Mouse (Mus musculus) regulatory T cell (primary cell): ENCODE measurements at regions not wholly inside any gene's neighbourhood (a gene's known extent, or its start where the extent isn't known, plus 50 kb on each side); places are given as distances from the start of the nearest gene placed in this dataset.
"Not testable (repeated sequence)": the region's sequence is repeated elsewhere in the genome, so short reads cannot be mapped to it uniquely, and the experiment has no call there.

ENCODE experiments used
- in situ Hi-C: fragments of 300-600 bp; cut with MboI, MseI; formaldehyde crosslinking; loops from one replicate; pipeline ENCODE4 v1.15.1; 2025; ENCODE audit warnings: high pct_unique_total_duplicates

DNA sequence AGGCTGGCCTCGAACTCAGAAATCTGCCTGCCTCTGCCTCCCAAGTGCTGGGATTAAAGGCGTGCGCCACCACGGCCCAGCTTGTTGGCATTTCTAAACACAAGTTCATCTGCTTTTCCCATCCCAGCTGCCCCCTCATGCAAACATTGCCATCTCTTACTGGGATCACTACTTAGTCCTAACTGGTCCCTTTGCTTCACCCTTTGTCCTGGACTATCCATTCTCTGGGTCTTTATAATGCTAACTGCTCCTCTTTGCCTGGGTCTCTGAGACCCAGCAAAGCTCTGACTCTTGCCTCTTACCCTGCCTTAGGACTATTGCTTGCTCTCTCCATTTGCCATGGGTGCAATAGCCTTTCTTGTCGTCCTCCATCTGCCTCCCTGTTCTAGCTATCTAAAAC is 103.7 kb downstream of the Dad1 start:
- in situ Hi-C loops = loop anchor here (5.0 kb wide), 1 partner anchor 83 kb away; no protein-coding TSS in a partner anchor

DNA sequence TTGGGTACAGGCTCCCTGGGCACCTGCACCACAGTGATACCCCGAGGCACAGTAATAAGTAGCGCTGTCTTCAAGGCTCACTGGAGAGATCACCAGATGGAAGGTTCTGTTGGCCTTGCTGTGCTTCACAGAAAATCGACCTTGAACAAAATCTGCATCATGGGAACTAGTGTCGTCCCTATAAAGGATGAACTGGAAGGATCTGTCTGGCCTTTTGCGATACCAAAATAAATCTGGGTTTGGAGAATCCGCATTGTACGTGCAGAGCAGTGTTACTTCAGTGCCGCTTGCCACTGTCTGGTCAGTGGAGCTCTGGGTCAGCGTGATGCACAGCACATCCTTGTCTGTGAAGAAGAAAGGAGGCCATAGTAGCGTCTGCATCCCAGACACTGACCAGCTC is 105.3 kb downstream of the Dad1 start:
- in situ Hi-C loops = no loop called here

DNA sequence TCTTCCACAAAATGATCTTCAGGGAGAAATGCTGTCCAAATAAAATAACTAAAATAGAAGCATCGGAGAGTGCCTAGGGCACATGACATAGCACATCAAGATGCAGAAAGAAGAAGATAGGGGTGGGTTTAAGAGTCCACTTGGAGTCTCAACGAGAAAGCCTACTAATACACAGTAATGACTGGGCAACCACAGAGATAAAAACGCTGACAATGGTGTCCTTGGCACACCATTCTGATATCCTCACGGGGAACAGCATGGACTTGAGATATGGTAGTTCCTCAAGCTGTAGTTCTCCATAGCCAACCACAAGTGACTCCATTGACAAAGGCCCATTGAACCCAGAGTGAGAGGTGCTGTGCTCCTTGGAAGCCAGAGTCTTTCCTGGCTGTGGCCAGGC is 105.8 kb downstream of the Dad1 start:
- in situ Hi-C loops = no loop called here

DNA sequence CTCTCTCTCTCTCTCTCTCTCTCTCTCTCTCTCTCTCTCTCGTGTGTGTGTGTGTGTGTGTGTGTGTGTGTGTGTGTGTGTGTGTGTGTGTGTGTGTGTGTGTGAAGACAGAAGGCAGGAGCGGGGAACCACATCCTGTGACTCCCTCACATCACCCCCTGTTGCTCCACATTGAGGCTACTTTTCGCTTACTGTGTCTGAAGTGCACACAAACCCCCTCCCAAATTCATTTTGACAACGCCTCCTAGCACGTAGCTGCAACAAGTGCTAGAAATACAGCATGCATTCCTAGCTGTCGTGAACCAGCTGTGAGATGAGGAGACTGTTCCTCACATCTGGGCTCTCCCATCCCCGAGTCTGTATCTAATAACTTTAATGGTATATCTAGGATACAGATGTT is 106.4 kb downstream of the Dad1 start:
- in situ Hi-C loops = no loop called here

DNA sequence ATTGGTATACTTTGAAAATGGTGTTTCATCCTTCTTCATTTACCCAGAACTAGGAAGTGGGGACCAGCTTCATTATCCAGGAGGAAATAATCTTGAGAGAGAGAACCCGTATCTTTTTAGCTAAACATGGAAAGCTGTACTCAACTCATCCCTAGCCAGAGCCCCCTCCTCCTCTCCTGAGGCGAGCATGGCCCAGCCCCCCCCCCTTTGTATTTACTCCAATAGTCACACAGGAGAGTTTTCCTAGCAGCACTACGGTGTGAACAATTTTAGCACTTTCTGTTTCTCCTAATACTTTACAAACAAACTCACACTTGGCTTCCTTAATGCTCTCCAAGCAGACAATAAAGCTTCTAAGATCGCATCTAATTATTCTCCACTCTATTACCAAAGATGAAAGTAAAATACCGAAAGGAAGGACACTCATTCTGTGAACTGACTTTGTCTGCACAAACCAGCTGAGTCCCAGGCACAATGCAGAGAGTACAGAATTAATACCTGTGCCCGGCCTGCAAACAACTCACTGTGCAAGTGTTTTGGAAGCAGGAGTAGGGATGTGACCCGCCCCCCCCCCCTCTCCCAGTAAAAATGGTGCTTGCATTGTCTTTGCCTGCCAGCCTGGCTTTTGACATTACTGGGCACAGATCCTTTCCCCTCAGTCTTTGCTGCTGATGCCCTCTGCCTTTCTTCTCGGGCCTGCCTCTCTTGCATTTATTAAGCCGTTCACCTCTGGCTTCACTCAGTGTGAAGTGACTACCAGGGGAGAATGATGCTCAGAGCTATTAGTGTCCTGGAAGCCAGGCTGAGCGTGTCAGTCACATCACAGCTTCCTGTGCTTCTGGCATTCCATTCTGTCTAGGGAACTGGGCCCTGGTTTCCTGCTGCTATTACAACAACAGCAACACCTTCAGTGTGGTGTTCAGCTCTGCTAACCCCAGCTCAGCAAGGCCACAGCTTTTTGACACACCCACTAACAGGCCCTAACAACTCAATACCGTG is 107.9 kb downstream of the Dad1 start:
- in situ Hi-C loops = no loop called here

DNA sequence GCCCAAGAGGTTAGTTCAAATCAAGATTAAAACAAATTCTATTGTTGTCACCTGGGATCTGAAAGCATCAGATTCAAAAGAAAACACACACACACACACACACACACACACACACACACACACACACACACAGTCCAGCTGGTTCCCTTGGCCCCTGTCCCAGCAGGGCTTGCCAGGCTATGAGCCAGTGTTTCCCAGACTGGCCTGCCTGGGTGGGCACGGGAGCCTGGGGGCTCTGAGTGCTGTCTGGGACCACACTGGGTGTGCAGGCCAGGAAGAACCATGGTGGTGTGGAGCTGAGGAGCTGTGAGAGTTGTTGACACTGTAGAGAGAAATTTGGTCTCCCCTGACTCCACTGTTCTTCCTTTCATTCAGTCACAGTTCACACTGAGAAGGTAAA is 110.1 kb downstream of the Dad1 start:
- in situ Hi-C loops = no loop called here

DNA sequence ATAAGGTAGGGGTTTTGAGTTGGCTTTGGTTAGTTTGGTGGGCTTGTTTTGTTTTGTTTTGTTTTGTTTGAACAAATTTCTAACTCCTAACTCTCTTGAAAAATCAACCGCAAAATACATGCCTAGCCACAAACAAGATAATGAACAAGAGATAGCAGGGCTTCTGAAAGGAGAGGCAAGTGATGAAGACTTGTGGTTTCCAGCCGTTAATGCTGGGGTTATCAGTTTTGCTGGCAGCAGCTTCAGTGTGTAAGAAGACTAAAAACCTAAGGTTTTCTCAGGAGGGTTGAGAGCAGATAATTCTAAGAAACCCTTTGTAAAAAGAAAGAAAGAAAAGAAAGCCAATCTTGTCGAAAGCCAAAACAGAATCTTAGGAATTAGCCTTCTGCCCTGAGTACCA is 115.6 kb downstream of the Dad1 start:
- in situ Hi-C loops = no loop called here

DNA sequence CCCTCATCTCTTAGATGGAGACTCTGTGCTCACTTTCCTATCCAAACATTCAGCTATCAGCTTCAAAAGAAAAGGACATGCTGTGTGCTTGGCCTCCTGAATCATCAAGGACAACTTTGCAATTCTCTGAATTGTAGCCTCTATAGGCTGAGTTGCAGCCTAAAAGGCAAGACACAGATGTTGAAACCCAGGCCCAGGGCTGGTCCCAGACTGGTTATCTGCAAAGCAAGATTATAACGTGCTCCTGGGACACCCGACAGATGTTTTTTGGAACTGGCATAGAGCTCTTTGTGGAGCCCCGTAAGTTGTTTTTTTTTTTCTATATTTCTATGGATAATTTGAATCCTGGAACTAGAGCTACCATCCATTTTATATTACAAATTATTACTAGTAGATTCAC is 117.4 kb downstream of the Dad1 start:
- in situ Hi-C loops = no loop called here

DNA sequence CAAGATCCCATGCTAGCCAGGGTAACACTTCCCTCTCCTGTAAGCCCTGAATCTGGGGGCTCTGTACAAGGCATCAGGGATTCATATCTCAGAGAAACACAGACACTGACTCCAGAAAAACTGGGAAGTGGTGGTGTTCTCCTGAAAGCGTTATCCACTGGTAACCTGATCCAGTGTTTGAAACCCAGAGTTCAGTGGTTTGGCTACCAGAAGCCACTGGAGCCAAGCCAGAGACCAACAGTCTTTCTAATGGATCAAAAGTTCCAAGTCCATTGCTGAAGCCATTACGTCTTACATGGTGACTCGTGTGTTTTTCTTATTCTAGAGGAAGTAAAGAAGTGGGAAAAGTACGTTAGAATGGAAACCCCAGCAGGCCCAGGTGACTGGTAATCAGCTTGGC is 125.6 kb downstream of the Dad1 start:
- in situ Hi-C loops = loop anchor here (10.0 kb wide), 1 partner anchor 164 kb away; no protein-coding TSS in a partner anchor

DNA sequence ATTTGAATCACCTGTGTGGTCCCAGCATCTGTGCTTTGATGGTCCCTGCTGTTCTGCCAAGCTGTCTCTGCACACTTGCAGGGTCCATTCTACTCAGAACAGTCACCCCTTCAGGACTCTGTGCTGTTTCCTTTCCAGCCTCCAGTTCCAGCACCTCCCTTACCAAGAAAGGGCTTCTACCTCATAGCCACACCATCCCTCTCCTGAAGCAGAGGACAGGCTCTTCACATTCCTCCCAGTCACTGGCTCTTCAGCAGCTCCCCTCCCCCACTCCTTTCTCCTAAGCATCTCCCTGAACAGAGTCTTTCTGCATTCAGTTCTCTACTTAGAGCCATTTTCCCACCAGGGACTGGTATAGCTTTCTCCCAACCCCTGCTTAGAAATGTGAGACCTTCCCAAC is 128.4 kb downstream of the Dad1 start:
- in situ Hi-C loops = loop anchor here (10.0 kb wide), 1 partner anchor 161 kb away; no protein-coding TSS in a partner anchor

DNA sequence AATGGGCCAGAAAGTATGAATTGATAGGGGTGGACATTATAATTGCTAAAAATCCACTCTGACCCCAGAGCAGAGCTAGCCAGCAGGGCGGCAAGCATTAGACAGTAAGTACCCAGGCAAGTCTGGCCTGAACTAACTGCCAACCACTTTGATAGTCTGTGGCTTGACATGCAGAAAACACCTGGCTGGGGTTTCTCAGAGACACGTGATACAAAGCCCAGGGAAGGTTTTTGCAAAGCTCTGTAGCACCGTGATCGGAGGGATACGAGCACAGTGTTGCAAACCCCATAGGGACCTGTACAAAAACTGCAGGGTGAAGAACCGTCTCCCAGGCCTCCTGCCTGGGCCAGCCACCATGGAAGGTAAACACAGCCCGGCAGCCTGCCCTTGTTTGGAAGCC is 131.9 kb downstream of the Dad1 start:
- in situ Hi-C loops = loop anchor here (10.0 kb wide), 1 partner anchor 157 kb away; no protein-coding TSS in a partner anchor

DNA sequence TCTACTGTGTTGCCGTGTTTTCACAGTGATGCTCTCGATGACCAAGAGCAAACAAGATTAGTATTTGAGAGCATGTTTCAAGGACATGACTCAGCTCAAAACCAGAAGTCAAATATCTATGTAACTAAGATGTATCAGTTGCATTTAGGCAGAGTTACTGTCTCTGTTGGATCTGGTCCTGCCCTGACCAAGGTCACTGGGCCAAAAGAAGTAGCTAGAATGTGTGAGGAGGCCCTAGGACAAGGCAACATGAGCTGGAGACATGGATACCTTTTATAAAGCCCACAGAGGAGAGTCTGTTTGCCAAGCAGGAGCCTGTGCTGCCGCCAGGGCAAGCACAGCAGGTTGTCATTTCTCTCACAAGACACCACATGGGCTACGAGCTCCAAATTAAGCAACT is 132.6 kb downstream of the Dad1 start:
- in situ Hi-C loops = loop anchor here (10.0 kb wide), 1 partner anchor 157 kb away; no protein-coding TSS in a partner anchor

DNA sequence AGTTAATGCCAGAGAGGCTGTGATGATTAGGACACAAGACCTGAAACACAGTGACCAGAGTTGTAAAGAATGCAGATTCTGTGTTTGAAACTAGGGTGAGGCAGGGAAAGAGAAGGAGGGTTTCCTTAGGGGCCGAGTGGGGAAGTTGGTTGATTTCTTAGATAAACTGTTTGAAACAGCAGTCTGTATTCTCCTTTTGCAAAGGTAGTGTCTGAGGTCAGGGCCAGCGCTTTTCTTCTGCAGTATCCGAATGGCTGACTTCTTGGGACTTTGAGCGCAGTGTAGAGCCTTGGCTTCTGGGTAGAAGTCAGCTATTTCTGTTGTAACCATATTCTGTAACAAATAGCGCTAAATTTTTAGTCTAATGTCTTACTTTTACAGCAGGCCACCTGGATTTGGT is 133.7 kb downstream of the Dad1 start:
- in situ Hi-C loops = loop anchor here (10.0 kb wide), 1 partner anchor 155 kb away; no protein-coding TSS in a partner anchor

DNA sequence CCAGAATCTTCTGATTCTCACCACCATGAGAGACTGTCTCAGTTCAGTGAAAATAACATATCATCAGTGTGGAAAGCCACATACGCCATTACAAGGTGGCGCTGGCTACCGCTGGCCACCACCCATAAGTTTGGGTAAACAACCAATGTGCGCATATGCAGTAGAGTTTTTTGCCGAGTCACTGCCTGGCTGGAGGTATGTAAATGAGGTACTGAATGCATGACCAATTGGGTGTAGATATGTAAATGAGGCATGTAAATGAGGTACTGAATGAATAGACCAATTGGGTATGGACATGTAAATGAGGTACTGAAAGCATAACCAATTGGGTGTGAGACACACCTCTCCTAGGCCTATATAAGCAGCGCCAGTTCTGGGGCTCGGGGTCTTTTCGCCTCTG is 136.3 kb downstream of the Dad1 start:
- in situ Hi-C loops = not testable (repeated sequence)

DNA sequence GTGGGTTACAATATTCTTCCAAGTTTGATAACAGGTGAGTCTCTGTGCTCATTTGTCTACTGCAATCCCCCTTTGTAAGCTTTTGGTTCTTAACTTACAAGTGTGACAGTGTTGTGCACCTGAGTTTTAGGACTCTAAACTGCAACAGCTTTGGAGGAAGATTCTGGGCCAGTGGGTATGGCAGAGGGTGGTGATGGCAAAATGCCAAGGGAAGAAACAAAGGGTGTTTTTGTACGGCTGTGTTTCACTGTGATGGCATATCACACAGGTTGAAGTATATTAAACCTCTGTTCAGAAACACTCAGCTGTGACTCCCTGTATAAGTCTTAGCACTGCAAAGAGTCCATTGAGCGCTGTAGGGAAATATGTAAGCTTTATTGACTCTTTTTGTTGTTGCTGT is 140.7 kb downstream of the Dad1 start:
- in situ Hi-C loops = no loop called here

DNA sequence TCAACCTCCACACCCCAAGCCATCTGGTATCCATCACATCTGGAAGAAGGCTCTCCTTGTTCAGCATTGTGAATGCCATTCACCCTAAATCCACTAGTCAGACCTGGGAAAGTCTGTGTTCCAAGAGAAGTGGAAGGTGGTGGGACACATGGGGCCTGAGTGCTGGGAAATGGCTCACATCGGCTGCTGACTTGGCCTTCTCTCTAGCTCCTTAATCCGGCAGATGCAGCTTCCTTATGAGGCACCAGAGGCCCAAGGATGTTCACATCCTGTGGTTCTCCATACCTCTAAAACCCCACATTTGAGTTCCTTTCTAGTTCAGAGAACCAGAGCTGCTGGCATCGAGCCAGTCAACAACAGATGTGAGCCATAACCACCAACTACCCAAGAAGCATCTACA is 142.9 kb downstream of the Dad1 start:
- in situ Hi-C loops = no loop called here

DNA sequence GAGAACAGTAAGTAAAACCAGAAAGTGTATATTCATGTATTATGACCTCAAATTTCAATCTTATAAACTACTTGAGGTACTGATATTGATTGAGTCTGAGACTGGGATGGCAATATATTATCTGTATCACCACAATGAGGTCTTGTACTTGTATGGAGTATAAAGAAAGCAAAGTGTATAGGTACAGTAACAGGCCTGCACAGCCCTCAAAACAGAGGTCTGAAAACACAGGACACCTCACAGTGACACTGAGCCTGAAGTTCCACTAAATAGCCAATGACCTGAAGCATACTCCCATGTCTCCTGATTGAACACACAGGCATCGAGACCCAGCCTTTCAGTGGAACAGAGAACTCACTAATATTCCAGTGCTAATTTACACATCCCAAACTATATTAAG is 144.8 kb downstream of the Dad1 start:
- in situ Hi-C loops = no loop called here

DNA sequence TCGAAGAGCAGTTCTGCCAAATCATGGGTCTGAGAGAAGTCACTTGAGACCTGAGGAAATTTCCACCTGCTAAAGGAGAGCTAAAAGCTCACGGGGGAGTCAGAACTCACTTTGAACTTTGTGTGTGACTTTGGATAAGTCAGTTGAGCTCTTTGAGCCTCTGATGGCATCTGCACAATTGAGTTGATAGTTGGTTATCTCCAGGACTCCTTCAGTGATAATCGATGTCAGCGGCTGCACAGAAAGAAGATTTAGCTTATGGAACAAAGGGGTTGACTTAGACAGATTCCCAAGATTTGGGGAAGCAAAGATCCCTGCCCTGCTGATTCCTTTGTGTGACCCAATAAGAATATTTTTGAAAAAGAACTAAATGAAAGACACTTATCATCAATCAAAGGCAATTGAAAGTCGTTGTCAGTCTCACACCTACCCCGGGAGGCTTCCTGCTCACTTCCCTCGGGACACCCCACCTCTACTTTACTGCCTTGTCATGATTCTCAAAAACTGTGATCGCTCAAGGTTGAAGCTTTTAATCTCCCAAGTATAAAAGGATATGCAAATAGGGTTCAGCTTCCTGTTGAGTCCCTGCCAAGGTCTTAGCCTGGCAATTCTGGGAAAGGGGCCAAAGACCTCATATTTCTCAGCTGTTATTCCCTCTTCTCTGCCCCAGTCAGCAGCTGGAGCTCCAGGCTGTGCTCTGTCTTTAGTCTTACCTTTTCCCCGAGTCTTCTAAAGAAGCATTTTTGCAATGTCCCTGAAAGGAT is 145.4 kb downstream of the Dad1 start:
- in situ Hi-C loops = no loop called here

DNA sequence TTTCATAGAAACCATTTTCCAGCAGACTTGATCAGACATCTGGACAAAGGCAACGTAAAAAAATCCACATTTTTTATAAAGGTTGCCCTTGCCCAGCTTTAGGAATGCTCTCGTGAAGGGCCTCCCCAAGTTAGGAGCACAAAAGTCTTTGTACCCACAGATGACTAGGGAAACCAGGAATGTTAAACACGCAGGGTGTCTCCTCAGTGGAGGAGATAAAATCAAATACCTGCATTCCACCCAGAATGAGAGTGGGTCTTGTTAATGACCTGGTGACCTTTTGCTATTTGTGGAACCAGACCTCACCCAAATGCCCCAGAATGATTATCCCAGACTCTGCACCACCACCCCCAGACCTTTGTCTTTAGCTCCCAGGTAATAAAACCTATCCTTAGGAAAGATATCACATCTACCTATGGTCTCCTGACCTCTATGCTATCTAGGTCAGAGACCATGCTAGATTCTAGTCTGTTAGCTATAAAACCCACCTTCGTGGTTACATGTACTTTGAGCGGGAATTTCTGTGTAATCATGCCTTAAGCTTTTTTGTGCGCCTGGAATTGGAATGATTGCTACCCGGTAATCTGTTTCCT is 146.6 kb downstream of the Dad1 start:
- in situ Hi-C loops = no loop called here

DNA sequence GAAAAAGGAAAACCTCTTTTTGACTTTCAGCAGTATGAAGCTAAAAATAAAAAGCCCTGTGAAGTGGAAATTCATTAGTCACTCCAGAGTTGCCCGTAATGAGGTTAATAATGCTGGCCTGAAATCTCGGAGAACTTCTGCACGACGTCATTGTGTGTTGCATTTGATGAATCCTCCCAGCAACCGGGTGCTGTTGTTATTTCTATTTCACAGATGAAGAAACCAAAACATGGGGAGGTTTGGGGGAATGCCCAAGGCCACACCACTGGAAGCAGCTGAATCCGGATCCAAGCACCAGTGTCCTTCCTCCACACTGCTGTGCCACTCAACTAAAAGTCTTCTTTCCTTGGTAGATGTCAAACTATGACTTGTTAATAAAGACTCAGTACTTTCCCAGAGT is 149.7 kb downstream of the Dad1 start:
- in situ Hi-C loops = no loop called here

DNA sequence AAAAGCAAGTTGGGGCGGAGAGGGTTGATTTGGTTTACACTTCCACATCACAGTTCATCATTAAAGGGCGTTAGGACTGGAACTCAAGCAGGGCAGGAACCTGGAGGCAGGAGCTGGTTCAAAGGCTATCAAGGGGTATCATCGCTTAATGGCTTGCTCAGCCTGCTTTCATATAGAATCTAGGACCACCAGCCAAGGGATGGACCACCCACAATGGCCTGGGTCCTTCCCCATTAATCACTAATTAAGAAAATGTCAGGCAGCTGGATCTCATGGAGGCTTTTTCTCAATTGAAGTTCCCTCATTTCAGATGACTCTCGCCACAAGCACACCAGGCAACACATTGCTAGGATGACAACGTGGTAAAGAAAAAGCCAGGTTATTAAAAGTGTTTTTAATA is 150.4 kb downstream of the Dad1 start:
- in situ Hi-C loops = no loop called here

DNA sequence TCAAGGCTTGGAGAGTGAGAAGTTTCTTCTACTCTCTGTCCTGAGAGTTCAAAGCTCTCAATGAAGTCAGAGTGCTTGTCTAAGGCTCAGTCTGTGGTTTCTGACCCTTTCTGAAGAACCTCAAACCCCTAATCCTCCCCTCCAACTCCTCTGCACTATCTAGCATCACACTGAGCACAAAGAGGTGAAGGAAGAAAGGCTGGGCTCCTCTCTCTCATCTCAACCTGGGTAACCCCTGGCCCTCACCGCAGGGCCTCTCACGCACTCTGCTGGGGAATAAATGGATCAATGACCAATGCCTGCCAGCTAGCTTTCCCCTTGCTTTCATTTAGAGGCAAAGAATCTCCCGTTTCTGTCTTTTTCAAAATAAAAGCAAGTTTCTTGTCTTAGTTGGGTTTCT is 150.8 kb downstream of the Dad1 start:
- in situ Hi-C loops = no loop called here
